Mouse (Mus musculus): ENCODE measurements around the gene Rspry1. TPM values are rescaled to one million over a fixed set of nuclear protein-coding genes. Genes with fewer than 3 reads are reported as not detected.
A peak's percentile ranks its signal among the peaks of the same experiment; 100 is the strongest.

Rspry1 gene
- polyA plus RNA-seq, 1 experiment from 2014 or later: 46.3 TPM

GRCm38 (mm10) chr8:94591691-94592090 is 10.0 kb upstream of the Rspry1 start:
- no peaks in the 10 kb centered on the region for H3K27me3 ChIP-seq (ENCODE audit: control insufficient read depth, insufficient read depth, low read length)
- DNase-seq (ENCODE audit: low spot score) (no peak), ATAC-seq (ENCODE audit: insufficient read depth, low FRiP score, low TSS enrichment) (no peak)
- H3K9ac ChIP-seq (ENCODE audit: low read length): no peak overlapping the region
- no peak overlapping the region for H3K4me2 ChIP-seq (ENCODE audit: low read depth)
- no peaks in the 10 kb centered on the region for H3K9me3 ChIP-seq (ENCODE audit: control insufficient read depth, low read length)
- H3K36me3 ChIP-seq (ENCODE audit: control insufficient read depth, insufficient read depth, low read length): 0 out of 2 replicates have a peak, but pooled peaks cover 2% of the 10 kb centered on the region
- H3K4me3 ChIP-seq (ENCODE audit: low read depth, low read length): no peak overlapping the region
- no peak overlapping the region for H3K27ac ChIP-seq (ENCODE audit: low read depth, low read length)
- no peaks in the 10 kb centered on the region for H3K4me1 ChIP-seq (ENCODE audit: control insufficient read depth, insufficient read depth, low read length)
- 79% methylated on average over 4 of the region's 4 CpGs for WGBS

DNA sequence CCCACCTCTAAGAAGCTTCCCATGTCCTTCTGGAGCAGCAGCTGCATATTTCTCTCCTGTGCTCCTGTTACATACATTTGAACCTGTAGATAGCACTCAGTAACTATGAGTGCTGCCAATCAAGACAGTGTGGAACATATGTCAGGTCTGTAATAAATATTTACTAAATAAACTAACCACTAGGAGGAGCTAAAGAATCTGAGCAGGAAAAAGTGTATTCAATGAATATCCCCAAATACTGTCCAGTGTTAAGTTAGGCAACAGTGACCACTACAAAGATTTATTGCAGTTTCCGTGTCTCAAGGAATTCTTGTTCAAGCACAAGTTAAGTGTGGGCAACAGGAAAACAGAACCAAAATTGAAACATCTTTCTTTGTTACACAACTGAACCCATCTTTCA is 7.5 kb upstream of the Rspry1 start:
- WGBS: 67% methylated on average over 1 of the region's 1 CpGs
- H3K36me3 ChIP-seq (ENCODE audit: control insufficient read depth, insufficient read depth, low read length): no peaks in the 10 kb centered on the region
- H3K27me3 ChIP-seq (ENCODE audit: control insufficient read depth, insufficient read depth, low read length): no peaks in the 10 kb centered on the region
- no peak overlapping the region for H3K9ac ChIP-seq (ENCODE audit: low read length)
- no peak overlapping the region for H3K4me2 ChIP-seq (ENCODE audit: low read depth)
- ATAC-seq (ENCODE audit: insufficient read depth, low FRiP score, low TSS enrichment) (no peak), DNase-seq (ENCODE audit: low spot score) (no peak)
- no peaks in the 10 kb centered on the region for H3K4me1 ChIP-seq (ENCODE audit: control insufficient read depth, insufficient read depth, low read length)
- no peaks in the 10 kb centered on the region for H3K9me3 ChIP-seq (ENCODE audit: control insufficient read depth, low read length)
- H3K4me3 ChIP-seq (ENCODE audit: low read depth, low read length): no peak overlapping the region
- no peak overlapping the region for H3K27ac ChIP-seq (ENCODE audit: low read depth, low read length)

DNA sequence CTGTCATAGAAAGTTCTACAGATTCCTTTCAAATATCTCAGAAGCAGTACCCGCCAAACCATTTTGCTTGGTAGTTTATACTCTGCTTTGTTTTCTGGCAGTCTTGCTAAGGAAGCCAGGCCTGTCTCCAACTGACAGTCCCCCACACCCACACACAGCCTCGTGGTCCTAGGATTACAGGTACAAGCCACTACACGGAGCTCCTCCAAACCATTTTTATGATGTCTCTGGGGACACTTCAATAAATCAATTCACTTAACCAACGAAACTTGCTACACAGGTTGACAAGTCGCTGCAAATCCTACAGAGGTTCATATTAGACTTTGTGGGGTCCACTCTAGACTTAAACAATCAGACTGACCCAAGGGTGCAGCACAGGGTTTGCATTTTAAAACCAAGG is 1.3 kb upstream of the Rspry1 start:
- no peak for ATAC-seq (ENCODE audit: insufficient read depth, low FRiP score, low TSS enrichment)
- peak overlapping the region; percentile 56 for H3K4me2 ChIP-seq (ENCODE audit: low read depth)
- peaks cover 7% of the 10 kb centered on the region; the same call in 1 of the 2 replicates for H3K4me1 ChIP-seq (ENCODE audit: control insufficient read depth, insufficient read depth, low read length)
- H3K9ac ChIP-seq (ENCODE audit: low read length): peak overlapping the region; percentile 81
- no peaks in the 10 kb centered on the region for H3K27me3 ChIP-seq (ENCODE audit: control insufficient read depth, insufficient read depth, low read length)
- H3K4me3 ChIP-seq (ENCODE audit: low read depth, low read length): peak overlapping the region; percentile 66
- WGBS: 22% methylated on average over 5 of the region's 5 CpGs
- H3K27ac ChIP-seq (ENCODE audit: low read depth, low read length): no peak overlapping the region
- DNase-seq (ENCODE audit: low spot score): no peak
- no peaks in the 10 kb centered on the region for H3K9me3 ChIP-seq (ENCODE audit: control insufficient read depth, low read length)
- H3K36me3 ChIP-seq (ENCODE audit: control insufficient read depth, insufficient read depth, low read length): no peaks in the 10 kb centered on the region

GRCm38 (mm10) chr8:94601034-94601606 is 617 bp upstream of the Rspry1 start:
- Histone ChIP-seq H3K4me1 (ENCODE audit: control insufficient read depth, insufficient read depth, low read length) (peaks cover 7% of the 10 kb centered on the region; the same call in 1 of the 2 replicates), H3K36me3 (ENCODE audit: control insufficient read depth, insufficient read depth, low read length) (no peaks in the 10 kb centered on the region), H3K4me3 (ENCODE audit: low read depth, low read length) (peak overlapping the region; percentile 66), H3K9ac (ENCODE audit: low read length) (peak overlapping the region; percentile 81), H3K27ac (ENCODE audit: low read depth, low read length) (peak overlapping the region; percentile 36), H3K4me2 (ENCODE audit: low read depth) (peak overlapping the region; percentile 56), H3K27me3 (ENCODE audit: control insufficient read depth, insufficient read depth, low read length) (no peaks in the 10 kb centered on the region), H3K9me3 (ENCODE audit: control insufficient read depth, low read length) (no peaks in the 10 kb centered on the region)
- DNase-seq (ENCODE audit: low spot score): no peak
- peak; percentile 23 for ATAC-seq (ENCODE audit: insufficient read depth, low FRiP score, low TSS enrichment)
- under 1% methylated on average over 51 of the region's 51 CpGs for WGBS

DNA sequence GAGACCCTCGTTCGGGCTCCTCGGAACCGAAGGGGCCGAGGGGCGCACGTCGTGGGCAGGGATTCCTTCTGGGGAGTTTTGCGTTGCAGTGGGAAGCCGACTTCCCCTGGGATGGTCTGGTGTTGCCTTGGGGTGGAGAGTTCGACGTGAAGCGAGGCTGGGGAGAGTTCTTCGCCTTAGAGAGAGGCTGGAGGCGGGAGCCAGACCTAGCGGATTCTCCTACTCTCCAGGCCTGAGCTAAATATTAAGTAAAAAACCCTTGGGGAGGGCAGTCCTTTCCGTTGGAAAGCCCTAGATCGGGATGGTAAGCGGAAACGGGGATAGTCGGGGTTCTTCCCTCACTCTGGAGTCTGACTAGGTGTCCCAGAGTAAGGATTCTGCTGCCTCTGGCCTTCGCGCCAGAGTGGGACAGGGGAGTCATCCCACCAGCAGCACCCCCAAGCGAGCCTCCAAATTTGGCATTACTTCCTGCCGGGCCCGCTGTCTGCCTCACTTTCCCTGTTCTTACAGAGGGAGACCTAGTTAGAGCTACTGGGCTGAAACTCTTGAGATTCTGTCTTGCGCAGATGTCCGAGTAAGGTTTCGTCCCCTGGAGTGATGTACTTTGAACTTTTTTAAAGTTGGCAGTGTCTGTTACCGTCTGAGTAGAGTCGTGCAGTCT is 864 bp downstream of the Rspry1 start:
- Histone ChIP-seq H3K4me2 (ENCODE audit: low read depth) (peak overlapping the region; percentile 83), H3K27ac (ENCODE audit: low read depth, low read length) (peak overlapping the region; percentile 69), H3K9ac (ENCODE audit: low read length) (peak overlapping the region; percentile 91), H3K4me1 (ENCODE audit: control insufficient read depth, insufficient read depth, low read length) (peaks cover 7% of the 10 kb centered on the region; the same call in 1 of the 2 replicates), H3K4me3 (ENCODE audit: low read depth, low read length) (peak overlapping the region; percentile 66), H3K36me3 (ENCODE audit: control insufficient read depth, insufficient read depth, low read length) (no peaks in the 10 kb centered on the region), H3K9me3 (ENCODE audit: control insufficient read depth, low read length) (no peaks in the 10 kb centered on the region), H3K27me3 (ENCODE audit: control insufficient read depth, insufficient read depth, low read length) (no peaks in the 10 kb centered on the region)
- ATAC-seq (ENCODE audit: insufficient read depth, low FRiP score, low TSS enrichment) (no peak), DNase-seq (ENCODE audit: low spot score) (peak; percentile 54)
- WGBS: under 1% methylated on average over 31 of the region's 31 CpGs

DNA sequence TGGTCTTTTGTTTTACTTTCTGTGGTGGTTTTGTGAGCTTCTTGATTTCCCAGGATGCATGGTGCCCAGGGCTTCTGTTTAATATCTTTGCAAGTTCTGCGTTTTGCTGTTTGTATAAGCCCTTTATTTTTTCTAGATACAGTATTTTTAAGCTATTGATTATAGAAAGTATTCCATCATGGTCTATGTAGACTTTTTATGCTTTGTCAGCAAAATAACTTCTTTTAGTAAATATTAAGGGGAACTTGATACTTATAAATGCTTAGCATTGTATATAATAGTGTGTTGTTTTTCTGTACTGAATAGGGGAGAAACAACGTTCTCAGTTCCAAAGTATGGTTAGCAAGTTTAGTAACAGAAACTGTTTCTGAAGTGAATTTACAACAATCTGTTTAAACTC is 2.3 kb downstream of the Rspry1 start:
- no peaks in the 10 kb centered on the region for H3K27me3 ChIP-seq (ENCODE audit: control insufficient read depth, insufficient read depth, low read length)
- no peak overlapping the region for H3K27ac ChIP-seq (ENCODE audit: low read depth, low read length)
- H3K9ac ChIP-seq (ENCODE audit: low read length): no peak overlapping the region
- H3K4me1 ChIP-seq (ENCODE audit: control insufficient read depth, insufficient read depth, low read length): peaks cover 7% of the 10 kb centered on the region; the same call in 1 of the 2 replicates
- no peaks in the 10 kb centered on the region for H3K36me3 ChIP-seq (ENCODE audit: control insufficient read depth, insufficient read depth, low read length)
- no peaks in the 10 kb centered on the region for H3K9me3 ChIP-seq (ENCODE audit: control insufficient read depth, low read length)
- WGBS: 95% methylated on average over 2 of the region's 2 CpGs
- no peak for ATAC-seq (ENCODE audit: insufficient read depth, low FRiP score, low TSS enrichment)
- H3K4me2 ChIP-seq (ENCODE audit: low read depth): no peak overlapping the region
- no peak for DNase-seq (ENCODE audit: low spot score)
- no peak overlapping the region for H3K4me3 ChIP-seq (ENCODE audit: low read depth, low read length)

DNA sequence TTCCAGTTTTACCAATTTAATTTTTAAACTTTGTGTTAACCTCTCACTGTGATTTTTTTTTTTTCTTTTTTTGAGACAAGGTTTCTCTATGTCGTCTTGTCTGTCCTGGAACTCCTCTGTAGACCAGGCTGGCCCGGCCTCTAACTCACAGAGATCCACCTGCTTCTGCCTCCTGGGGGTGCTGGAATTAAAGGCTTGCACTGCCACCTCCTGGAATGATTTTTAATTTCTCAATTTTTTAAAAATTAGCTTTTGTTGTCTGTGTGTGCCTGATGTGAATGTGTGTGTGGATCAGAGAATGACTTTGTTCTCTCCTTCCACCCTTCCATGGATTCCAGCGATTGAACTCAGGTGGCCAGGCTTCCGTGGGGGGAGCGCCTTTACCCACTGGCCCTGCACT is 5.3 kb downstream of the Rspry1 start:
- Histone ChIP-seq H3K9me3 (ENCODE audit: control insufficient read depth, low read length) (no peaks in the 10 kb centered on the region), H3K36me3 (ENCODE audit: control insufficient read depth, insufficient read depth, low read length) (no peaks in the 10 kb centered on the region), H3K27ac (ENCODE audit: low read depth, low read length) (no peak overlapping the region), H3K4me2 (ENCODE audit: low read depth) (no peak overlapping the region), H3K9ac (ENCODE audit: low read length) (no peak overlapping the region), H3K4me1 (ENCODE audit: control insufficient read depth, insufficient read depth, low read length) (no peaks in the 10 kb centered on the region), H3K4me3 (ENCODE audit: low read depth, low read length) (no peak overlapping the region), H3K27me3 (ENCODE audit: control insufficient read depth, insufficient read depth, low read length) (no peaks in the 10 kb centered on the region)
- WGBS: 95% methylated on average over 5 of the region's 5 CpGs
- no peak for ATAC-seq (ENCODE audit: insufficient read depth, low FRiP score, low TSS enrichment)
- DNase-seq (ENCODE audit: low spot score): no peak

GRCm38 (mm10) chr8:94624885-94625284 is 23.1 kb downstream of the Rspry1 start:
- no peaks in the 10 kb centered on the region for H3K9me3 ChIP-seq (ENCODE audit: control insufficient read depth, low read length)
- no peak overlapping the region for H3K4me3 ChIP-seq (ENCODE audit: low read depth, low read length)
- WGBS: 83% methylated on average over 1 of the region's 1 CpGs
- H3K4me2 ChIP-seq (ENCODE audit: low read depth): no peak overlapping the region
- no peaks in the 10 kb centered on the region for H3K4me1 ChIP-seq (ENCODE audit: control insufficient read depth, insufficient read depth, low read length)
- no peaks in the 10 kb centered on the region for H3K36me3 ChIP-seq (ENCODE audit: control insufficient read depth, insufficient read depth, low read length)
- no peak overlapping the region for H3K27ac ChIP-seq (ENCODE audit: low read depth, low read length)
- DNase-seq (ENCODE audit: low spot score) (no peak), ATAC-seq (ENCODE audit: insufficient read depth, low FRiP score, low TSS enrichment) (no peak)
- no peaks in the 10 kb centered on the region for H3K27me3 ChIP-seq (ENCODE audit: control insufficient read depth, insufficient read depth, low read length)
- H3K9ac ChIP-seq (ENCODE audit: low read length): no peak overlapping the region
